Mouse (Mus musculus): ENCODE measurements at regions not wholly inside any gene's neighbourhood (a gene's known extent, or its start where the extent isn't known, plus 50 kb on each side); places are given as distances from the start of the nearest gene placed in this dataset.
"Not testable (repeated sequence)": the region's sequence is repeated elsewhere in the genome, so short reads cannot be mapped to it uniquely, and the experiment has no call there.

DNA sequence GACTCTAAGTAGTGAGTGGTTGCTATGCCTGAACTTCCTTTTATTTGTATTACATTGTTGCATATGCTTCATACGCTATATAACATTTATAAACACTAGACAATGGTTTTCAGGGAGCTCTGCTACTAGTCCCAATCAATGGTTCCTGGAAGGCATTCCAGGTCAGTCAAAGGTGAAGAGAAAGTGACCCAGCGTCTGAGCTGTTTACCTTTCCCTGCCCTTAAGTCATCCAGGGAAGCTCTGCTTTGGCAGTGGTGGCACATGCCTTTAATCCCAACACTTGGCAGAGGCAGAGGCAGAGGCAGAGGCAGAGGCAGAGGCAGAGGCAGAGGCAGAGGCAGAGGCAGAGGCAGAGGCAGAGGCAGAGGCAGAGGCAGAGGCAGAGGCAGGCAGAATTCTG is 76.5 kb upstream of the Mpdz start:
- not testable (repeated sequence) for DNase-seq (ENCODE audit: low read depth, low spot score)

DNA sequence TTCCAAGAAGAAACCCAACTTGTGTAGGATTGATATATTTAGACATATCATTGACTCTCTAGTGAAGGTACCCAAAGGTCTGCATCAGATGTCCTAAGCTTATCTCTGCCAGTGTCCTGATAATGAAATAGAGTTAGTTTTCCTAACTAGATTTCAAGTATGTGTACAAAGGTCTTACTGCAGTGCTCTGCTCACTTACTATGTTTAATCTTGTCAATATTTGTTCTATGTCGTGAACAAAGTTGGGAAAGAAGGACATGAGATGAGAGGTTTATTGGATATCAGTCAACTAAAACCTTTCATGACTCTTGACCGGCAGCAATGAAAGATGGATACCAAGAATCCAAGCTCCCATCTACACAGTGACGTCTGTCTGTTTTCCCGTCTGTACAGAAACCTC is 71.9 kb upstream of the Mpdz start:
- no peak for DNase-seq (ENCODE audit: low read depth, low spot score)

DNA sequence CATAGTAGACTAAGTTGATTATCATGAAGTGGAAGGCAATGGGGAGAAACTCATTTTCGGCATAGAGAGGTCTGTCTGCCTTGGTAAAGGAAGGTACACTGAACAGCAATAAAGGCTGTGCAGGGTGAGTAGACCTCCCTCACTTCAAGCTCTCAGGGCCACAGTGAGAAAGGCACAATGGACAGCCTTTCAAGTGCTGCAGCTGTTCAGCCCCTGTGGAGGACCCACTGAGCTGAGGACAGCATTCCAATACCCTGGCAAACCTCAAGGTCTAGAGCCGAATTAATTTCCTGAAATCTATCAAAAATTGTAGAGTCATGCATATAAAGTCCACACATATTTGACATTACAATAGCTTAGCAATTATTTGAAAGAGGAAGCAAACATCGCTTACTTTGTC is 69.8 kb upstream of the Mpdz start:
- no peak for DNase-seq (ENCODE audit: low read depth, low spot score)

DNA sequence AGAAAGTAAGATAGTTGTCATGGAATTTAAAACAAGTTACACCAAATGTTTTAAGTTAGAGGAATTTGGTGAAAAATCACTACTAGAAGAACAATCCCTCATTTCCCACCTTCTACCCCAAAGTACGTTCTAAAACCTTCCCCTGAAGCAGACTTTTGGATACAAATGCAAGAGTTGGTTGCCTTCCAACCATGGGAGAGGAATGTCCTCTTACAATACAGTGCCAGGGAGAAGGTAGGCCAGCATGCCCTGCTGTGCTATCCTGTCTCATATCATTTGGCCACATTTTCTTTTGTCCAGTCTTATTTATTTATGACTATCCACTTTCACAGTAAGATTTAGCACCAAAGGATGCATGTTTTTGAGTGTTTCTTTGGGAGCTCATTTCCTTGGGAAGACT is 66.2 kb upstream of the Mpdz start:
- DNase-seq (ENCODE audit: low read depth, low spot score) = no peak

DNA sequence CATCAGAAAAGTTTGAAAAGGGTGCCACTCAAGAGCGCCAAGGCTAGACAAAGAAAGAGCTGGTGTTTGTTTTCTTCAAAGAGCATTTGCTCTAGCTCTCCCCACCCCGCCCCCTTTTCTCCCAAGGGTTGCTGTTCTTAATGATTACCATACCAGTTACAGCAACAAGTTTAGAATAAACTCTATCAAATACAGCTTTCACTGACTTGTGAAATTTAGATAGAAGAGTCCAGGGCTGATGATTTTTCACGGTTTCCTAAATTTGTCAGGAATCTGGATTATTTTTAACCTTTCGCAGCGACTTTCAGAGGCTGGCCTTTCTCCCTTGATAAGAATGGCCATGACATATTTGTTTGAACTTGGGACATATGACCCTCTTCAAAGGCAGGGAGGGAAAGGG is 64.2 kb upstream of the Mpdz start:
- no peak for DNase-seq (ENCODE audit: low read depth, low spot score)

DNA sequence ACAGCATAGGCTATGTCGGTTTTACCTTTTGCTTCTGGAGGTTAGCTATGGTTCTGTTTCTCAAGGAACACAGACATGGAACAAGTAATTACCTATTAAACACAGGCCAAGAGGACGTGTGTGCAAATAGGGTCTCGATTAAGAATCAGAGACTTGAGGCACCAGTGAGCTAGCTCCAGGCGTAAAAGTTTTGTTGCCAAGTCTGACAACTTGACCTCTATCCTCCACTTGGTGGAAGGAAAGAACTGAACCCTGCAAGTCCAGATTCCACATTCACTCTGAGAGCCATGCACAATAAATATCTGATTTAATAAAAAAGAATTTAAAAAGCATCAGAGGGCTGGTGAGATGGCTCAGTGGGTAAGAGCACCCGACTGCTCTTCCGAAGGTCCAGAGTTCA is 63.7 kb upstream of the Mpdz start:
- DNase-seq (ENCODE audit: low read depth, low spot score) = no peak

DNA sequence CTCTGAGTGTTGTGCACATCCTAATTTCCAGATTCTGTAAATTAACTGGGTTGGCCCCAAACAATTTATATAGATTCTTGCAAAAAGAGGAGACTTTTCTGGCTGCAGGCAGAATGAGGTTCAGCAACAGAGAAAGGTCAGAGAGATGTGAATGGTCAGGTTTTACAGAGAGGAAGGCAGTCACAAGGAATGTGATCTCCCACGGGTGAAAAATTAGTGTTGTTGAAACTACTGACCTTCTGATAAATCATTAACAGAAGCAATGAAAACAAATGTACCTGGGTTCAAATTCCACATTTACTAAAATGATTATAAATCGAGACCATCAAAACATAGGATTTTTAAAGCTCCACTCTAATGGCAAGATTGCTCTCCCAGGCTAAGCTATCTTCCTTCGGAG is 62.5 kb upstream of the Mpdz start:
- no peak for DNase-seq (ENCODE audit: low read depth, low spot score)

DNA sequence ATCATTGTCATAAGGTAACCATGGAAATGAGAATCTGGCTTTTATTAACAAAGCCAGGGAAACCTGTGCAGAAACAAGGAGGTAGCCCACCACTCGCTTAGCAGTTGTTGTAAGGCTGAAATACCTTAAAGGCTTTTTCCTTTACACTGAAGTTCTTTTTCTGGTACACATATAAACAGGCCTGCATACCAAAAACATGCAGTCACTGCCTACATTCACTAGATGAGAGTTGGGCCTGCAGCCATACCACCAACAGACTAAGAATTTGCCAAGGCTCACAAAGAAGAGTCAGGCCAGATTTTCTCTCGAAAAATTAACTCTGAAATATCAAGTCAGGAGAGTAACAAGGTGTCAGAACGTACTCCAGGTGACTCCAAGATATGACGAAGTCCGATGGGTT is 61.3 kb upstream of the Mpdz start:
- peak; percentile 86 for DNase-seq (ENCODE audit: low read depth, low spot score)

DNA sequence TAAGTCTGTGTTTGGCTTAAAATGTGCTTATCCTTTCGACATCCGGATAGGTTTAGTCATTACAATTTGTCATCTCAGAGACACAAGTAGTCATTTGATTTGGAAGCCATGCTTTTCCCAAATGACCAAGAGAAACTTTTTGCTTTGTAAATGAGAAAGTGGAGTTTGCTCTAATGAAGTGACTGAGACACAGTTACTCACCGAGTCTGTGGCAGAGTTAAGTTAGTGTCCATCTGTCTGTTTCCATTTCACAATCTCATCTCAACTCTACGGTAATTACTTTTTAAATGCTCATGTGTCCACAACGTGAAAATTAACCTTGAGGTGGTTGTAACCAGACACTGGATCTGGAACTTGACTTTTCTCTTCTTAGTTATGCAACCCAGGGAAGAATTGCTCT is 59.2 kb upstream of the Mpdz start:
- DNase-seq (ENCODE audit: low read depth, low spot score) = peak; percentile 29

DNA sequence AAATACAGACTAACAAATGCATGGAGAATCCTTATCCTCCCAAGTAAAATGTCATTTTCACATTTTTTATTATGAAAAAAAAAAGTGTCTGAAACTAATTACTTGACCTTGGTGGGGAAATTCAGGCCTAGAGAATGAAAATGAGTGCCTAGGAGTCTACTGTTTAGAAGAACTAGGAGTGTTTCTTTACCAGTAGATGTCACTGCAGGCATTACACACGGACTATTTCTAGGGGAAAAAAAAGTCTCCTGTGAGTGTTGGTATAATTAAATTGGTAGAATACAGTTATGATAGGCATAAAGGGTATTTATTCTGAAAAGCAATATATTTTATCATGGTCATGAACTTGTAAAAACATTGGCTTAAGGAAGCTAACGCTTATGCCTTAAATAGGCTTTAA is 55.5 kb upstream of the Mpdz start:
- DNase-seq (ENCODE audit: low read depth, low spot score) = peak; percentile 66

DNA sequence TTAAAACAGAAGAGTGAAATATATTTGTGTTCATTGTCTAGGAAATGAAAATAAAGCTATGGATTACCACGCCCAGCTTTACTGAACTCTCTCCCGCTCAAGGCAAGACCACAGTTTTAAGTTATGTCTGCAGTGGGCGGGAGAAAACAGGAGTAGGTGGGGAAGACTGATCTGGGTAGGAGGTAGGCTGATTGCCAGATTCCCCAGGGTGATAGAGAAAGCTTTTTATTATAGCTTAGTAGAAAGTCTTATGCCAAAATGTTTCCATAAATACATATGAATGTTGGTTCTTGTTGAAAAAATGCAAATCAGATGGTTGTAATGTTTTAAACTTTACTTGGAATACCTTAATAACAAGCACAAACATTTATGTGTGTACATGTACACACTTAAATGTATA is 50.2 kb upstream of the Mpdz start:
- DNase-seq (ENCODE audit: low read depth, low spot score) = no peak
